Mouse (Mus musculus) forebrain, embryonic 10.5 days (tissue): Measurements from ENCODE around the gene Nbas. TPM values are rescaled to one million over a fixed set of nuclear protein-coding genes. Genes with fewer than 3 reads are reported as not detected.

ENCODE experiments used
- DNase-seq: peaks from one replicate; pipeline ENCODE4 v3.0.0-alpha.2; 2017; ENCODE audit warnings: low spot score; ENCODE audit errors: extremely low spot score
- H3K27ac ChIP-seq: fragments of 300-500 bp; sonication (generic); 2 replicates; pipeline ENCODE4 v1.5.1; 2016; ENCODE audit warnings: mild to moderate bottlenecking
- H3K27me3 ChIP-seq: fragments of 300-500 bp; sonication (generic); 2 replicates; pipeline ENCODE4 v1.6.1; 2016; ENCODE audit warnings: mild to moderate bottlenecking; ENCODE audit not compliant: poor library complexity, severe bottlenecking
- H3K36me3 ChIP-seq: fragments of 300-500 bp; sonication (generic); replicated peaks from 2 replicates; pipeline ENCODE4 v1.6.1; 2016; ENCODE audit warnings: mild to moderate bottlenecking, moderate library complexity
- H3K4me1 ChIP-seq: fragments of 300-500 bp; sonication (generic); 2 replicates; pipeline ENCODE4 v1.6.1; 2016
- H3K4me3 ChIP-seq: fragments of 300-500 bp; sonication (generic); 2 replicates; pipeline ENCODE4 v1.5.1; 2016; ENCODE audit warnings: mild to moderate bottlenecking, moderate library complexity
- H3K9me3 ChIP-seq: fragments of 300-500 bp; sonication (generic); 2 replicates; pipeline ENCODE4 v1.6.1; 2016; ENCODE audit warnings: mild to moderate bottlenecking, moderate library complexity
- WGBS: fragments of 180-500 bp; shearing (Covaris S2); methylation state at CpG from one replicate; pipeline ENCODE4 v1.1.7; 2016; 5-methylcytosine and 5-hydroxymethylcytosine counted together
- polyA plus RNA-seq: library from polyadenylated mRNA; unstranded; fragments of >200 nt; fragmentation: Nextera tagmentation; extraction: Ambion mirVana; gene quantifications from 2 replicates; pipeline ENCODE4 v1.2.1, GENCODE M21; 2016

Nbas gene
- polyA plus RNA-seq, result 13.4 and 14.8 TPM in 2 replicates

- H3K36me3 ChIP-seq, result no peaks in the 10 kb centered on the region; the same call in 1 of the 2 replicates
- peak; percentile 89 for DNase-seq
- peak within 1 kb of the TSS; percentile 96 for H3K4me3 ChIP-seq
- H3K27me3 ChIP-seq, result no peaks in the 10 kb centered on the region
- no peaks in the 10 kb centered on the region for H3K9me3 ChIP-seq
- 4% methylated on average over 38 of the region's 38 CpGs for WGBS
- H3K27ac ChIP-seq, result peak within 1 kb of the TSS; percentile 91
- peaks cover 20% of the 10 kb centered on the region for H3K4me1 ChIP-seq
Measured at GRCm38 (mm10) chr12:13268826-13269449, at the start of gene Nbas. Gene Nbas, plus strand, starts transcription at chr12:13269133.

- H3K4me1 ChIP-seq, result peaks cover 4% of the 10 kb centered on the region
- H3K9me3 ChIP-seq, result no peaks in the 10 kb centered on the region
- DNase-seq, result no peak
- H3K36me3 ChIP-seq, result peaks cover 91% of the 10 kb centered on the region
- H3K27me3 ChIP-seq, result no peaks in the 10 kb centered on the region
- H3K27ac ChIP-seq, result no peak overlapping the region
- H3K4me3 ChIP-seq, result no peak overlapping the region
Measured at GRCm38 (mm10) chr12:13242453-13242852, 26.5 kb upstream of the Nbas start.

- Histone ChIP-seq H3K4me1 (peaks cover 17% of the 10 kb centered on the region), H3K27me3 (no peaks in the 10 kb centered on the region), H3K4me3 (peak within 1 kb of the TSS; percentile 95), H3K27ac (peak within 1 kb of the TSS; percentile 97), H3K36me3 (peaks cover 26% of the 10 kb centered on the region), H3K9me3 (no peaks in the 10 kb centered on the region)
- DNase-seq, result peak; percentile 83
- 3% methylated on average over 59 of the region's 59 CpGs for WGBS
Measured at GRCm38 (mm10) chr12:13248691-13249572, 20.0 kb upstream of the Nbas start, which contains the start of gene Ddx1. Gene Ddx1, minus strand, starts transcription at chr12:13249213.

GRCm38 (mm10) chr12:13249573-13249919 lies 19.4 kb upstream of the Nbas start:
- no peak for DNase-seq
- Histone ChIP-seq H3K4me1 (peaks cover 17% of the 10 kb centered on the region), H3K27ac (peak overlapping the region; percentile 97), H3K36me3 (peaks cover 20% of the 10 kb centered on the region), H3K4me3 (peak overlapping the region; percentile 95), H3K27me3 (no peaks in the 10 kb centered on the region), H3K9me3 (no peaks in the 10 kb centered on the region)
- WGBS, result 90% methylated on average over 3 of the region's 3 CpGs

GRCm38 (mm10) chr12:13255068-13255467 lies 13.9 kb upstream of the Nbas start:
- H3K9me3 ChIP-seq, result no peaks in the 10 kb centered on the region
- DNase-seq, result no peak
- H3K27ac ChIP-seq, result no peak overlapping the region
- H3K4me1 ChIP-seq, result no peaks in the 10 kb centered on the region
- no peak overlapping the region for H3K4me3 ChIP-seq
- no peaks in the 10 kb centered on the region for H3K36me3 ChIP-seq
- WGBS, result 65% methylated on average over 3 of the region's 3 CpGs
- no peaks in the 10 kb centered on the region for H3K27me3 ChIP-seq

- no peak for DNase-seq
- Histone ChIP-seq H3K27ac (no peak overlapping the region), H3K27me3 (no peaks in the 10 kb centered on the region), H3K4me1 (no peaks in the 10 kb centered on the region), H3K9me3 (no peaks in the 10 kb centered on the region), H3K4me3 (no peak overlapping the region), H3K36me3 (no peaks in the 10 kb centered on the region)
- WGBS, result 80% methylated on average over 2 of the region's 2 CpGs
Measured at GRCm38 (mm10) chr12:13255701-13256100, 13.2 kb upstream of the Nbas start.

GRCm38 (mm10) chr12:13268412-13268811 lies 521 bp upstream of the Nbas start:
- peak overlapping the region; percentile 96 for H3K4me3 ChIP-seq

GRCm38 (mm10) chr12:13269570-13270390 lies 847 bp downstream of the Nbas start:
- H3K27ac ChIP-seq, result peak overlapping the region; percentile 91
- WGBS, result 55% methylated on average over 16 of the region's 16 CpGs
- DNase-seq, result no peak

More at GRCm38 (mm10) chr12:13268412-13268811, 521 bp upstream of the Nbas start:
- Histone ChIP-seq H3K36me3 (no peaks in the 10 kb centered on the region), H3K4me1 (peaks cover 20% of the 10 kb centered on the region), H3K27ac (peak overlapping the region; percentile 91), H3K27me3 (no peaks in the 10 kb centered on the region), H3K9me3 (no peaks in the 10 kb centered on the region)
- no peak for DNase-seq
- 57% methylated on average over 3 of the region's 3 CpGs for WGBS

GRCm38 (mm10) chr12:13291453-13291852 lies 22.5 kb downstream of the Nbas start:
- no peaks in the 10 kb centered on the region for H3K4me1 ChIP-seq
- WGBS, result 92% methylated on average over 2 of the region's 2 CpGs
- no peaks in the 10 kb centered on the region for H3K27me3 ChIP-seq
- no peaks in the 10 kb centered on the region for H3K9me3 ChIP-seq
- peaks cover 18% of the 10 kb centered on the region for H3K36me3 ChIP-seq
- no peak overlapping the region for H3K27ac ChIP-seq
- no peak overlapping the region for H3K4me3 ChIP-seq
- no peak for DNase-seq

More at GRCm38 (mm10) chr12:13269570-13270390, 847 bp downstream of the Nbas start:
- peaks cover 20% of the 10 kb centered on the region for H3K4me1 ChIP-seq
- H3K9me3 ChIP-seq, result no peaks in the 10 kb centered on the region
- peak overlapping the region; percentile 96 for H3K4me3 ChIP-seq
- no peaks in the 10 kb centered on the region for H3K27me3 ChIP-seq
- peaks cover 4% of the 10 kb centered on the region for H3K36me3 ChIP-seq

GRCm38 (mm10) chr12:13293421-13293881 lies 24.5 kb downstream of the Nbas start:
- Histone ChIP-seq H3K27me3 (no peaks in the 10 kb centered on the region), H3K9me3 (no peaks in the 10 kb centered on the region), H3K36me3 (peaks cover 16% of the 10 kb centered on the region), H3K4me1 (no peaks in the 10 kb centered on the region), H3K4me3 (no peak overlapping the region), H3K27ac (no peak overlapping the region)
- no peak for DNase-seq
- WGBS, result 73% methylated on average over 3 of the region's 3 CpGs

- Histone ChIP-seq H3K36me3 (peaks cover 22% of the 10 kb centered on the region), H3K27ac (no peak overlapping the region), H3K4me3 (no peak overlapping the region), H3K9me3 (no peaks in the 10 kb centered on the region), H3K27me3 (no peaks in the 10 kb centered on the region), H3K4me1 (no peaks in the 10 kb centered on the region)
- no peak for DNase-seq
- 93% methylated on average over 3 of the region's 3 CpGs for WGBS
Measured at GRCm38 (mm10) chr12:13303037-13303436, 34.1 kb downstream of the Nbas start.

- no peak for DNase-seq
- no peaks in the 10 kb centered on the region for H3K27me3 ChIP-seq
- H3K4me1 ChIP-seq, result no peaks in the 10 kb centered on the region
- H3K9me3 ChIP-seq, result no peaks in the 10 kb centered on the region
- no peak overlapping the region for H3K27ac ChIP-seq
- no peak overlapping the region for H3K4me3 ChIP-seq
- WGBS, result over 99% methylated on average over 2 of the region's 2 CpGs
- peaks cover 21% of the 10 kb centered on the region for H3K36me3 ChIP-seq
Measured at GRCm38 (mm10) chr12:13313966-13314365, 45.0 kb downstream of the Nbas start.
